7 mouse cellular contexts compared by ENCODE assay signal in the genomic region with DNA sequence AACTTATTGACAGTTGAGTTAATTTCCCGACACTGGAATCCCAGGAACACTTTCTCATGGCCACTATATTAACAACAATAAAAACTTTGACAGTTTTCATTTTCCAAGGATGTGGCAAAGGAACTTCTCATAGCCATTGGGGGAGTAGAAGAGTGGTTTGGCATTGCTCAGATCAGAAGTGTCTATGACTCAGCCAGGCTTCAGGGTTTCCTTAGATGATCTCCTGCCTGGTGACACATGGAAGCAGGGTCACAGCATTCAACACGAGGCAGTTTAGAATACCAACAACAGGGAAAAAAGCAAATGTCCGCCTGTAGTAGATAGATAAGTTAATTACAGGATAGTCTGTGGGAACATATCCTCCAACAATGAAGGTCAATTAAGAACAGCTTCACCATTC.
"Had no signal": no experiment of that assay in that cellular context is flagged by ENCODE, and none has a peak within 500 bp of the region (broad histone marks: within the 10 kb centered on the region; RNA-seq: fewer than 3 reads in every experiment).

No protein-coding gene starts in this region.

- DNase-seq: lung, adult 2 months; lung, postnatal 14 days; lung, postnatal 36 days; right cerebral cortex, postnatal 14 days; thymus, adult 2 months; thymus, postnatal 25 days; thymus, postnatal 4 days had no signal
